Mouse (Mus musculus) gastrocnemius, postnatal 10 days (tissue): ENCODE data around the gene Wbp4. TPM values are rescaled to one million over a fixed set of nuclear protein-coding genes. Genes with fewer than 3 reads are reported as not detected.
"Not testable (repeated sequence)": the region's sequence is repeated elsewhere in the genome, so short reads cannot be mapped to it uniquely, and the experiment has no call there.

Experiments
- DNase-seq: peaks from one replicate; pipeline ENCODE4 v3.0.0; 2021; ENCODE audit warnings: mixed read lengths
- long read RNA-seq, 2 experiments: library from polyadenylated mRNA; stranded (forward); transcript quantifications; one replicate each; pipeline ENCODE4 v2.0.0; 2021
- total RNA-seq, 2 experiments: library from RNA; stranded (reverse); gene quantifications; 2 replicates each; pipeline ENCODE4 v1.2.3; 2021

The Wbp4 gene
- 10 to 100 TPM; 25.1 to 26.9 TPM for total RNA-seq
- long read RNA-seq, experiment 1, transcript Wbp4-201 (10 exons, 3,704 nt) = major isoform, 60 of 68 reads
- long read RNA-seq, experiment 1, partial matches to known transcripts = 5 of 68 reads
- long read RNA-seq, experiment 1, other reads (novel, unspliced or antisense) = 3 of 68 reads
- long read RNA-seq, experiment 2, transcript Wbp4-201 (10 exons, 3,704 nt) = major isoform, 52 of 56 reads
- long read RNA-seq, experiment 2, partial matches to known transcripts = 3 of 56 reads
- long read RNA-seq, experiment 2, other reads (novel, unspliced or antisense) = 0 of 56 reads

- peak; percentile 93 for DNase-seq
These were observed at the start of gene Wbp4 for GRCm38 (mm10) chr14:79481339-79482151. TSS of gene Wbp4 (minus strand) at chr14:79481520.

- DNase-seq = no peak
These were observed 49.4 kb upstream of the Wbp4 start for GRCm38 (mm10) chr14:79530761-79531160.

GRCm38 (mm10) chr14:79529581-79530554 lies 48.5 kb upstream of the Wbp4 start:
- no peak for DNase-seq

GRCm38 (mm10) chr14:79527704-79528103 lies 46.4 kb upstream of the Wbp4 start:
- DNase-seq = no peak

GRCm38 (mm10) chr14:79526106-79526505 lies 44.8 kb upstream of the Wbp4 start:
- not testable (repeated sequence) for DNase-seq

GRCm38 (mm10) chr14:79522387-79522786 lies 41.1 kb upstream of the Wbp4 start:
- DNase-seq = no peak

- DNase-seq = no peak
These were observed 40.3 kb upstream of the Wbp4 start for GRCm38 (mm10) chr14:79521471-79522117.

GRCm38 (mm10) chr14:79521056-79521455 lies 39.7 kb upstream of the Wbp4 start:
- DNase-seq = no peak

GRCm38 (mm10) chr14:79520612-79521011 lies 39.3 kb upstream of the Wbp4 start:
- no peak for DNase-seq

- no peak for DNase-seq
These were observed 38.3 kb upstream of the Wbp4 start for GRCm38 (mm10) chr14:79519663-79519975.

- DNase-seq = no peak
These were observed 37.7 kb upstream of the Wbp4 start for GRCm38 (mm10) chr14:79518761-79519662.

- DNase-seq = no peak
These were observed 36.8 kb upstream of the Wbp4 start for GRCm38 (mm10) chr14:79518123-79518522.

GRCm38 (mm10) chr14:79517185-79517740 lies 35.9 kb upstream of the Wbp4 start:
- DNase-seq = no peak

GRCm38 (mm10) chr14:79516751-79517150 lies 35.4 kb upstream of the Wbp4 start:
- DNase-seq = no peak

- DNase-seq = no peak
These were observed 34.9 kb upstream of the Wbp4 start for GRCm38 (mm10) chr14:79516243-79516610.

- DNase-seq = no peak
These were observed 34.4 kb upstream of the Wbp4 start for GRCm38 (mm10) chr14:79515511-79516242.

- no peak for DNase-seq
These were observed 33.8 kb upstream of the Wbp4 start for GRCm38 (mm10) chr14:79515100-79515499.

GRCm38 (mm10) chr14:79513951-79514350 lies 32.6 kb upstream of the Wbp4 start:
- DNase-seq = no peak

GRCm38 (mm10) chr14:79511521-79511920 lies 30.2 kb upstream of the Wbp4 start:
- DNase-seq = no peak
